ENCODE assay signal across 29 mouse cellular contexts in the genomic region with DNA sequence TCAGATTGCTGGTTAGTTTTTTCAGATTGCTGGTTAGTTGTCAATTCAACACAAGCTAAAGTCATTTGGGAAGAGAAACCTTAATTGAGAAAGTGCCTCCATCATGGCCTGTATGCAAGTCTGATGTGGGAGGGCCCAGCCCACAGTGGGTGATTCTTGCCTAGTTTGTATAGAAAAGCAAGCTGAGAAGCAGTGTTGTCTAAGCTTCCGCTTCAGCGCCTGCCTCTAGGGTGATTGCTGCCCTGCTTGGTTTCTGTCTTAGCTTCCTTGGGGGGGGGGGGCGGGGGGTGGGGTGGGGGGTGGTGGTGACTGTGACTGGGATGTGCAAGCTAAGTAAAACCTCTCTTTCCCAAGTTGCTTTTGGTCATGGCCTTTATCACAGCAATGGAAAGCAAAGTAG. TPM values are rescaled to one million over a fixed set of nuclear protein-coding genes. Genes with fewer than 3 reads are reported as not detected.
DNase-seq lines count a peak whose midpoint lies in the region; ATAC-seq and TF ChIP-seq lines count a peak whose summit lies in the region.
"Had no signal": no experiment of that assay in that cellular context is flagged by ENCODE, and none has a peak within 500 bp of the region (broad histone marks: within the 10 kb centered on the region; RNA-seq: fewer than 3 reads in every experiment).

No protein-coding gene starts in this region.

- H3K9ac ChIP-seq in forebrain, embryonic 13.5 days, result no peak overlapping the region
- H3K9ac ChIP-seq in forebrain, embryonic 16.5 days (replicated peaks; ENCODE audit: low read depth, low read length), result no peak overlapping the region
- H3K9ac ChIP-seq: embryonic facial prominence, embryonic 15.5 days; heart, embryonic 15.5 days; hindbrain, embryonic 14.5 days; neural tube, embryonic 13.5 days had no signal

- no peak for DNase-seq in left cerebral cortex, adult 2 months (ENCODE audit: extremely low spot score in 1 of 2, low spot score in 2 of 2)
- DNase-seq in left cerebral cortex, adult 18-20 months (ENCODE audit: low spot score in 2 of 2), result no peak
- peak; percentile 79 for DNase-seq in retina, postnatal 1 day
- DNase-seq in frontal cortex, postnatal 36 days (ENCODE audit: low spot score in 2 of 2), result no peak
- no peak for DNase-seq in thymus, adult 2 months
- DNase-seq: adrenal gland, adult 2 months; B cell, adult 2 months; cerebellum, adult 18-20 months; cerebellum, postnatal 14 days; gastrocnemius, postnatal 25 days; heart, postnatal 36 days; kidney, postnatal 4 days; layer of hippocampus, adult 9-11 months; liver; lung, postnatal 4 days; midbrain, embryonic 14.5 days; right cerebral cortex, adult 18-20 months; thymus, postnatal 25 days had no signal

- 0 out of 2 replicates have a peak, but pooled peaks have one; percentile 41 for ATAC-seq in forebrain, embryonic 13.5 days
- ATAC-seq in forebrain, embryonic 16.5 days, result no peak

- H3K36me3 ChIP-seq in forebrain, embryonic 13.5 days (ENCODE audit: poor library complexity, severe bottlenecking), result no peaks in the 10 kb centered on the region
- H3K36me3 ChIP-seq in forebrain, embryonic 16.5 days (ENCODE audit: control insufficient read depth, insufficient read depth), result no peaks in the 10 kb centered on the region
- no peaks in the 10 kb centered on the region for H3K36me3 ChIP-seq in thymus, adult 2 months (ENCODE audit: control insufficient read depth, insufficient read depth, low read length)
- H3K36me3 ChIP-seq: embryonic facial prominence, embryonic 15.5 days; G1E; heart, embryonic 15.5 days; limb, embryonic 10.5 days; neural tube, embryonic 13.5 days had no signal

- TF ChIP-seq CTCF in left cerebral cortex, adult 2 months (IDR thresholded peaks at IDR 0.05), result no peak
- TF ChIP-seq CTCF in cortical plate, adult 2 months (IDR thresholded peaks at IDR 0.05; ENCODE audit: extremely low read depth, insufficient read depth, low read length), result no peak
- TF ChIP-seq CTCF in thymus, adult 2 months (IDR thresholded peaks at IDR 0.05; ENCODE audit: borderline replicate concordance, control insufficient read depth, extremely low read depth, insufficient read depth, low read length, poor library complexity), result no peak

- H3K27ac ChIP-seq in forebrain, embryonic 13.5 days, result no peak overlapping the region
- no peak overlapping the region for H3K27ac ChIP-seq in forebrain, embryonic 16.5 days (ENCODE audit: low read length)
- H3K27ac ChIP-seq in left cerebral cortex, adult 2 months, result peak overlapping the region; percentile 33; the same call in 1 of the 2 replicates
- peak overlapping the region; percentile 45; the same call in 1 of the 2 replicates for H3K27ac ChIP-seq in cortical plate, adult 2 months (ENCODE audit: insufficient read depth, low read length)
- H3K27ac ChIP-seq in thymus, adult 2 months (ENCODE audit: control insufficient read depth, insufficient read depth, low read length), result no peak overlapping the region
- H3K27ac ChIP-seq: embryonic facial prominence, embryonic 15.5 days; heart, embryonic 15.5 days; hindbrain, embryonic 14.5 days; limb, embryonic 10.5 days; neural tube, embryonic 13.5 days had no signal

- peaks cover 20% of the 10 kb centered on the region for H3K4me1 ChIP-seq in forebrain, embryonic 13.5 days
- peaks cover 4% of the 10 kb centered on the region; the same call in 1 of the 2 replicates for H3K4me1 ChIP-seq in forebrain, embryonic 16.5 days (replicated peaks; ENCODE audit: control insufficient read depth, insufficient read depth, low read length)
- H3K4me1 ChIP-seq in cortical plate, adult 2 months (ENCODE audit: control insufficient read depth, insufficient read depth, low read length), result peaks cover 6% of the 10 kb centered on the region; the same call in 1 of the 2 replicates
- H3K4me1 ChIP-seq in thymus, adult 2 months (replicated peaks; ENCODE audit: control insufficient read depth, insufficient read depth, low read length), result peaks cover 16% of the 10 kb centered on the region
- H3K4me1 ChIP-seq: embryonic facial prominence, embryonic 15.5 days; limb, embryonic 10.5 days had no signal

- H3K4me2 ChIP-seq in forebrain, embryonic 13.5 days, result no peak overlapping the region
- H3K4me2 ChIP-seq in forebrain, embryonic 16.5 days (ENCODE audit: low read length), result no peak overlapping the region
- H3K4me2 ChIP-seq: embryonic facial prominence, embryonic 15.5 days; heart, embryonic 15.5 days; hindbrain, embryonic 14.5 days; neural tube, embryonic 13.5 days had no signal

- intact Hi-C loops in left cerebral cortex, adult 2 months (cut with DNase I), result no loop called here

- H3K4me3 ChIP-seq in forebrain, embryonic 13.5 days, result no peak overlapping the region
- no peak overlapping the region for H3K4me3 ChIP-seq in forebrain, embryonic 16.5 days (replicated peaks; ENCODE audit: low read length)
- H3K4me3 ChIP-seq in left cerebral cortex, adult 2 months, result no peak overlapping the region
- H3K4me3 ChIP-seq in cortical plate, adult 2 months (ENCODE audit: insufficient read depth, low read length), result no peak overlapping the region
- no peak overlapping the region for H3K4me3 ChIP-seq in thymus, adult 2 months (ENCODE audit: control insufficient read depth, insufficient read depth, low read length)
- H3K4me3 ChIP-seq: embryonic facial prominence, embryonic 15.5 days; heart, embryonic 15.5 days; limb, embryonic 10.5 days; myocyte; neural tube, embryonic 13.5 days had no signal

- no peaks in the 10 kb centered on the region for H3K27me3 ChIP-seq in forebrain, embryonic 13.5 days
- H3K27me3 ChIP-seq in forebrain, embryonic 16.5 days (replicated peaks; ENCODE audit: control insufficient read depth, insufficient read depth, low read length), result no peaks in the 10 kb centered on the region
- H3K27me3 ChIP-seq in thymus, adult 2 months (ENCODE audit: control insufficient read depth, insufficient read depth, low read length), result no peaks in the 10 kb centered on the region
- H3K27me3 ChIP-seq: CH12.LX; embryonic facial prominence, embryonic 15.5 days; heart, embryonic 15.5 days; neural tube, embryonic 13.5 days had no signal

- H3K9me3 ChIP-seq in forebrain, embryonic 13.5 days (replicated peaks), result no peaks in the 10 kb centered on the region
- H3K9me3 ChIP-seq in forebrain, embryonic 16.5 days (ENCODE audit: control insufficient read depth, low read length), result no peaks in the 10 kb centered on the region
- H3K9me3 ChIP-seq: embryonic facial prominence, embryonic 15.5 days; G1E; heart, embryonic 15.5 days; limb, embryonic 10.5 days; neural tube, embryonic 13.5 days had no signal

- WGBS in forebrain, embryonic 13.5 days, result 13% methylated on average over 3 of the region's 3 CpGs
- 12% methylated on average over 3 of the region's 3 CpGs for WGBS in forebrain, embryonic 16.5 days
- WGBS in thymus, adult 2 months, result 72% methylated on average over 3 of the region's 3 CpGs

- no peak for TF ChIP-seq POLR2A in cortical plate, adult 2 months (IDR thresholded peaks at IDR 0.05; ENCODE audit: extremely low read depth, insufficient read depth, low read length)
- TF ChIP-seq POLR2A in thymus, adult 2 months (IDR thresholded peaks at IDR 0.05; ENCODE audit: control insufficient read depth, extremely low read depth, insufficient read depth, low read length, poor library complexity), result no peak

RNA-seq across cellular contexts. Expression of gene Map7, which starts 53.0 kb away (rescaled TPM):
- polyA plus RNA-seq in forebrain, embryonic 13.5 days (2015; fragmentation: Nextera tagmentation; extraction: Ambion mirVana), result 4.1 and 4.4 TPM in 2 replicates
- 4.5 and 8.2 TPM in 2 replicates for polyA plus RNA-seq in forebrain, embryonic 16.5 days (2015; fragmentation: Nextera tagmentation; extraction: Ambion mirVana)
- 100 to 1,000 TPM; 102 to 118 TPM for total RNA-seq in left cerebral cortex, adult 2 months (2021)
- total RNA-seq in left cerebral cortex, adult 18-20 months (2021), result 100 to 1,000 TPM; 107 to 113 TPM
- polyA plus RNA-seq in cortical plate, adult 2 months (2012; rRNA removed), result 86.5 and 91.4 TPM in 2 replicates
- 6.9 and 9.8 TPM in 2 replicates for polyA plus RNA-seq in thymus, adult 2 months (2012; rRNA removed)

Comparison
In these comparisons a context has a peak if more than half of its experiments do, and no peak if none do; other contexts are left out.
1. H3K27ac ChIP-seq: peak in left cerebral cortex, adult 2 months (single experiment) and cortical plate, adult 2 months (single experiment); none in forebrain, embryonic 13.5 days (single experiment), forebrain, embryonic 16.5 days (single experiment) and thymus, adult 2 months (single experiment).